Mouse (Mus musculus) embryonic fibroblast, embryonic 13.5 days (primary cell): ENCODE data around the gene Caly. TPM values are rescaled to one million over a fixed set of nuclear protein-coding genes. Genes with fewer than 3 reads are reported as not detected.

Experiments used
- H3K27ac ChIP-seq: 2 replicates; pipeline ENCODE4 v1.5.1; 2012; ENCODE audit warnings: low read length, control low read depth, inconsistent platforms; ENCODE audit not compliant: insufficient read depth
- H3K4me1 ChIP-seq: 2 replicates; pipeline ENCODE4 v1.6.1; 2011; ENCODE audit warnings: low read length; ENCODE audit not compliant: control insufficient read depth, insufficient read depth
- H3K4me3 ChIP-seq: 2 replicates; pipeline ENCODE4 v1.5.1; 2011; ENCODE audit warnings: mild to moderate bottlenecking, control low read depth, low read length; ENCODE audit not compliant: insufficient read depth
- CTCF ChIP-seq: IDR thresholded peaks from 2 replicates; pipeline ENCODE4 v1.5.1; 2011; ENCODE audit warnings: mild to moderate bottlenecking, control low read depth, low read length, moderate library complexity, borderline replicate concordance; ENCODE audit not compliant: insufficient read depth
- POLR2A ChIP-seq: IDR thresholded peaks from 2 replicates; pipeline ENCODE4 v1.6.1; 2011; ENCODE audit warnings: low read depth, mild to moderate bottlenecking, control low read depth, low read length, moderate library complexity
- polyA plus RNA-seq: library from polyadenylated mRNA; stranded (reverse); fragments of >200 nt; gene quantifications from 2 replicates; pipeline ENCODE4 v1.2.4, GENCODE M21; 2011; ENCODE audit warnings: low read depth; ENCODE audit not compliant: missing spikeins, insufficient read length

Gene Caly
- polyA plus RNA-seq, 1 experiment: not detected

- H3K4me1 ChIP-seq: no peaks in the 10 kb centered on the region
- TF ChIP-seq CTCF: no peak
- no peak for TF ChIP-seq POLR2A
- H3K27ac ChIP-seq: no peak within 1 kb of the TSS
- H3K4me3 ChIP-seq: no peak within 1 kb of the TSS
Observed at GRCm38 (mm10) chr7:140092924-140093528, 10.7 kb upstream of the Caly start, which contains the start of gene Prap1. Gene Prap1 (plus strand): TSS chr7:140093395.

DNA sequence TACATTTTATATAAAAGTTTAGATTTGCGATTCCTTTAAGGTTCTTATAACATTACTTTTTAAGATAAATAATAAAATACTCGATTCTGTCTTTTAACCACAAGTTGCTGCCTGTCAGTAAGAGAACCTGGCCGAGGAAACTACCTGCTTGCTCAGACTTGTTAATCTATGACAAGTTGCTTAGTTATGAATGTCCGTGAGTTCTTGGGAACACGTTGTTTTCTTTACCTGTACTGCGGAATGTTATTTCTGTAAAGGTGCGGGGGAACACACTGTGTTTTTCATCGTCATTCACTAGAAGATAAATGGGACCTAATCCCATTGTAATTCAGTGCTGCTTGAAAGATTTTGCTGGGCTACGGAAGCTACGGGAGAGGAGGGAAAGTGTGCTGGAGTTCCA lies 8.3 kb upstream of the Caly start:
- Histone ChIP-seq H3K4me3 (no peak overlapping the region), H3K27ac (no peak overlapping the region), H3K4me1 (no peaks in the 10 kb centered on the region)
- TF ChIP-seq CTCF (no peak), POLR2A (no peak)

DNA sequence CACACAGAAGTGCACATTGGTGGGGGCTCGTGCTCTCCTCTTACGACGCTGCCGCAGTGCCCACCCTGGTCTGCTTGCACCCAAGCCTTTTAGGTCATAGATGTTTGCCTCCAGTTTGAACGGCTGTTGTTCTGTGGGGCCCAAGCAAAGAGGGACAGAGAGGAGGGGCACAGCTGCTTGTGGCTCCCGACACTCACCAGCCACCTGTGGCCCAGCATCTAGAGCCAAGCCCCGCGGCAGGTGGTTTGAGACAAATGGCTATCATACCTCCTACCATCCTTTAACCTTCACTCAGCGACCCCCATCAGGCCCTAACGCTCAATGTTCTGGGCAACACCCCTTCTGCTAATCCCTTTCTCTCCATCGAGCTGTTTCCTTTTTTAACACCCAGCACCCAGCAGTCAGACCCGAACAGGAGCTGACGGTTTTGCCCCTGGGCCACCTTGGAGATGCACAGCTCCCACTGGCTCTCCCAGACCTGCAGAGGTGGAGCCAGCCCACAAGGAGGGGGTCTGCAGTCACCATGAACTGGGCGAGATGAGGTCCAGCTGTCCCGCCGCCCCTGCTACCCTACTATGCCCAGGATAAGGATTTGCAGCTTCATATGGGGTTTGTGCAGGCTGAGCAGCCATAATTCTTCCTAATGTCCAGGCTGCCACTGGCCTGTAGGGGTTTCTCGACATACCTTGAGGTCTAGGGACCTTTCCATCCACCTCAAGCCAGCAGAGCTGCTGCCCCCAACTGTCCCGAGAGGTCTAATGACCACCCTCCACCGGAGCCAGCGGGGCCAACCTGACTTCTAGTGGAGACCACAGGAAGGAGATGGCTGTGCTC lies 723 bp downstream of the Caly start:
- TF ChIP-seq POLR2A (no peak), CTCF (no peak)
- Histone ChIP-seq H3K27ac (no peak overlapping the region), H3K4me1 (no peaks in the 10 kb centered on the region), H3K4me3 (no peak overlapping the region)

- TF ChIP-seq POLR2A (no peak), CTCF (no peak)
- no peak overlapping the region for H3K27ac ChIP-seq
- H3K4me3 ChIP-seq: peak overlapping the region; percentile 14; the same call in 1 of the 2 replicates
- no peaks in the 10 kb centered on the region for H3K4me1 ChIP-seq
Observed at GRCm38 (mm10) chr7:140080503-140081156, 1.7 kb downstream of the Caly start.

DNA sequence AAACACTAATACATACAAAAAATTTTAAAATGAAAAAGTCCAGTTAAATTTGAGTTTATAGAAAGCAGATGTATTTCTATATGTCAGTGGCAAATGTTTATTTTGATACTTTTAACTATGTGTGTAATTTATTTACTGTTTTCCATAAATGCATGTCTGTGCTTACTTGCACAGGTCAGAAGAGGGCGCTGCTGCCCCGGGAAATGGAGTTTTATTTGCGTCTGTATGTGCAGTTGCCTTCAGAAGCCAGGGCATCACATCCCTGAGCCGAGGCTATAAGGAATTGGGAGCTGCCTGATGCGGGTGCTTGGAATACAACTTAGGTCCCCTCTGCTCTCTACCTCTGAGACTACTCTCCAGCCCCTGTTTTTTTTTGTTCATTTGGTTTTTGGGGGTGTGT lies 3.6 kb downstream of the Caly start:
- H3K27ac ChIP-seq: no peak overlapping the region
- TF ChIP-seq POLR2A: no peak
- peak; percentile 68 for TF ChIP-seq CTCF
- no peaks in the 10 kb centered on the region for H3K4me1 ChIP-seq
- no peak overlapping the region for H3K4me3 ChIP-seq

DNA sequence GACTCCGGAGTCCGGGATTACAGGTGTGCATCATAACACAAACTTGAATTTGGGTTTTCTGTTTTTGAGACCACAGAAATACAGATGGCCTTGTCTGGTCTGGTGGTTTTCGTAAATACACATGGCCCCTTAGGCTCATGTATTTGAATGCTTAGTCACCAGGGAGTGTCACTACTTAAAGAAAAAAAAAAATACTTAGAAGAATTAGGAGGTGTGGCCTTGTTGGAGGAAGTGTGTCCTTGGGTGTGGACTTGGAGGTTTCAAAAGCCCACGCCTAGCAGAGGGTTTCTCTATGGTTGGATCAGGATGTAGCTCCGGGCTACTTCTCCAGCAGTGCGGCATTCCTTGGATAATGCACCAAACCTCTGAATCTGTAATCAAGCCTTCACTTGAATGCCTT lies 4.7 kb downstream of the Caly start:
- Histone ChIP-seq H3K27ac (no peak overlapping the region), H3K4me3 (no peak overlapping the region), H3K4me1 (no peaks in the 10 kb centered on the region)
- no peak for TF ChIP-seq POLR2A
- TF ChIP-seq CTCF: no peak

DNA sequence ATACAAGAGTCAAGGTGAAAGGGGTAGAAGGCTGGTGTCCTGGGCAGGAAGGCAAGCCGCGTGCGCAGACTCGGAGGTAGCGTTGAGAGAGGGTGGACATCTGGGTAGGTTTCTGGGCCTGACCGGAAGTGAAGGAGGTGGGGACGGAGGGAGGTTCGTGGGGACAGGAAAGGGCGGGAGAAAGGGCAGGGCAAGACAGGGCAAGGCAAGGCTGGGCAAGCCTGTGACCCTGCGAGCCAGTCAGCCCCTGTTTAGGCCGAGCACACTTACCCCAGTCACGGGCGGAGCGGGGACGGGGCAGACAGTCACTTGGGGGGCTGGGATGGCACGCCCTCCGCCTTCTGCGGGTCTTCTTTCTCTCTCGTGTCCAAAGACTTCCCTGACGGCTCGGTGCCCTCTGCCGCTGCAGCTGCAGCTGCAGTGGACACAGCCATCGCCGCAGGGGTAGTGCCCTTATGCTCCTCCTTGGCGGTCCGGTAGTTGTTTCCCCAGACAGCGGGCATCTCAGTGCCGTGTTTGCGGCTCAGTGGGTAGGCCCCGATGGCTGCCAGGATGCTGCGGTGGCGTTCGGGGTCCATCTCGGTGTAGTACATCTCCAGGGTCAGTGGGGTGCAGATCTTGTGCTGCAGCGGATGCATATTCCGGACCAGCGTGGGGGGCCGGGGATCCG lies 12.2 kb downstream of the Caly start:
- H3K27ac ChIP-seq: no peak overlapping the region
- no peak for TF ChIP-seq CTCF
- no peak; the same call in 1 of the 2 replicates for TF ChIP-seq POLR2A
- H3K4me3 ChIP-seq: no peak overlapping the region
- no peaks in the 10 kb centered on the region for H3K4me1 ChIP-seq

- H3K27ac ChIP-seq: no peak overlapping the region
- no peak overlapping the region for H3K4me3 ChIP-seq
- TF ChIP-seq CTCF (no peak), POLR2A (no peak)
- no peaks in the 10 kb centered on the region for H3K4me1 ChIP-seq
Observed at GRCm38 (mm10) chr7:140067397-140067796, 15.0 kb downstream of the Caly start.

DNA sequence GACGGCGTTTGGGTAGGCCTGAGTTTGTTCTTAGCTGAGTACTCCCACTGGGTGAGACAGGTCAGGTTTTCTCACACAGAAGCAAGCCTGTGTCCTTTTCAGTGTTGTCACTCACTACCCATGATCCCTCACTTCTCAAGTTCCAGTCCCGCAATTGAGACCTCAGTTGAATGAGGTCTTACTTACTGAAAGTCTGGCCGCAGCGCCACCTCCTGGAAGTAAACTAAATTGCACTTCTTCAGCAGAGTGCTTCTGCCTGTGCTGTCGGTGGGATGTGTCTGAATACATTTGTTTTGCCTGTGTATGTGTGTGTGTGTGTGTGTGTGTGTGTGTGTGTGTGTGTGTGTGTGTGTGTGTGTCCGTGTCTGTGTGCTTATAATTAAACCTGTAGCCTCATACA lies 19.3 kb downstream of the Caly start:
- H3K4me1 ChIP-seq: no peaks in the 10 kb centered on the region
- TF ChIP-seq CTCF (0 out of 2 replicates have a peak, but pooled peaks have one; percentile 23), POLR2A (no peak)
- H3K4me3 ChIP-seq: no peak overlapping the region
- no peak overlapping the region for H3K27ac ChIP-seq
